Mouse (Mus musculus) c-Kit-negative CD71-positive TER-119-positive erythroid progenitor cells, embryonic 14.5 days (primary cell): ENCODE data around the gene BC030867.

Experiments used
- DNase-seq: peaks from one replicate; pipeline ENCODE4 v3.0.0-alpha.2; 2013; ENCODE audit warnings: low read depth, low spot score

BC030867 gene

GRCm38 (mm10) chr11:102248630-102249230 lies at the start of gene BC030867:
Gene BC030867, plus strand, starts transcription at chr11:102248882.
- peak; percentile 99 for DNase-seq

- no peak for DNase-seq
These were observed 48.8 kb upstream of the BC030867 start for GRCm38 (mm10) chr11:102199856-102200255.

- no peak for DNase-seq
These were observed 47.3 kb upstream of the BC030867 start for GRCm38 (mm10) chr11:102201408-102201821.

GRCm38 (mm10) chr11:102206481-102206880 lies 42.2 kb upstream of the BC030867 start:
- DNase-seq, result no peak

GRCm38 (mm10) chr11:102207825-102208777 lies 40.6 kb upstream of the BC030867 start:
- DNase-seq, result no peak

GRCm38 (mm10) chr11:102208846-102209245 lies 39.8 kb upstream of the BC030867 start:
- no peak for DNase-seq

- DNase-seq, result no peak
These were observed 38.9 kb upstream of the BC030867 start for GRCm38 (mm10) chr11:102209742-102210141.

GRCm38 (mm10) chr11:102210185-102210584 lies 38.5 kb upstream of the BC030867 start:
- no peak for DNase-seq

- no peak for DNase-seq
These were observed 37.7 kb upstream of the BC030867 start for GRCm38 (mm10) chr11:102211011-102211410.

GRCm38 (mm10) chr11:102211936-102212341 lies 36.7 kb upstream of the BC030867 start:
- DNase-seq, result no peak

- DNase-seq, result no peak
These were observed 34.1 kb upstream of the BC030867 start for GRCm38 (mm10) chr11:102214430-102215156.

- DNase-seq, result no peak
These were observed 33.2 kb upstream of the BC030867 start for GRCm38 (mm10) chr11:102215511-102215910.

- no peak for DNase-seq
These were observed 32.4 kb upstream of the BC030867 start for GRCm38 (mm10) chr11:102216056-102216885.

- DNase-seq, result no peak
These were observed 31.8 kb upstream of the BC030867 start for GRCm38 (mm10) chr11:102216886-102217240.

- no peak for DNase-seq
These were observed 31.3 kb upstream of the BC030867 start for GRCm38 (mm10) chr11:102217396-102217795.

- DNase-seq, result no peak
These were observed 30.7 kb upstream of the BC030867 start for GRCm38 (mm10) chr11:102217876-102218430.

- DNase-seq, result no peak
These were observed 29.9 kb upstream of the BC030867 start for GRCm38 (mm10) chr11:102218783-102219182.

- no peak for DNase-seq
These were observed 29.3 kb upstream of the BC030867 start for GRCm38 (mm10) chr11:102219247-102219993.

GRCm38 (mm10) chr11:102219994-102220346 lies 28.7 kb upstream of the BC030867 start:
- DNase-seq, result no peak

GRCm38 (mm10) chr11:102220451-102220850 lies 28.2 kb upstream of the BC030867 start:
- no peak for DNase-seq
